Mouse (Mus musculus) liver, embryonic 14.5 days (tissue): ENCODE results near the gene Atp5e. TPM values are rescaled to one million over a fixed set of nuclear protein-coding genes. Genes with fewer than 3 reads are reported as not detected.

ENCODE experiments used
- ATAC-seq: fragments of 200-750 bp; cut with Nextera tagmentation; 2 replicates; pipeline ENCODE4 v1.8.0; 2017; ENCODE audit warnings: moderate number of reproducible peaks, mild to moderate bottlenecking, moderate library complexity; ENCODE audit not compliant: insufficient read depth
- DNase-seq, 3 experiments: peaks; one replicate each; pipeline ENCODE4 v3.0.0-alpha.2; 2012 to 2013; ENCODE audit warnings: low read depth in 3 of 3, low spot score in 3 of 3
- H3K27ac ChIP-seq: fragments of 300-500 bp; sonication (generic); 2 replicates; pipeline ENCODE4 v1.5.1; 2014; ENCODE audit warnings: moderate library complexity, mild to moderate bottlenecking, control low read depth, inconsistent platforms
- H3K27me3 ChIP-seq: fragments of 300-500 bp; sonication (generic); 2 replicates; pipeline ENCODE4 v1.6.1; 2014; ENCODE audit warnings: mild to moderate bottlenecking, low read length, moderate library complexity; ENCODE audit not compliant: control insufficient read depth, insufficient read depth
- H3K36me3 ChIP-seq: fragments of 300-500 bp; sonication (generic); replicated peaks from 2 replicates; pipeline ENCODE4 v1.6.1; 2014; ENCODE audit warnings: low read depth; ENCODE audit not compliant: control insufficient read depth, insufficient read depth
- H3K4me1 ChIP-seq, 2 experiments: fragments of 200-500 bp in 1 of 2; fragments of 300-500 bp in 1 of 2; sonication (generic) in 1 of 2; replicated peaks; 2 replicates each; pipeline ENCODE4 v1.6.1; 2012 to 2014; ENCODE audit warnings: antibody characterized with exemption in 1 of 2, inconsistent platforms in 1 of 2, low read length in 1 of 2; ENCODE audit not compliant: control insufficient read depth in 2 of 2, insufficient read depth in 2 of 2
- H3K4me2 ChIP-seq: fragments of 300-500 bp; sonication (generic); 2 replicates; pipeline ENCODE4 v1.6.1; 2014; ENCODE audit warnings: low read depth, mild to moderate bottlenecking, control low read depth, moderate library complexity
- H3K4me3 ChIP-seq, 2 experiments: fragments of 200-500 bp in 1 of 2; fragments of 300-500 bp in 1 of 2; sonication (generic) in 1 of 2; 2 replicates each; pipeline ENCODE4 v1.5.1; 2012 to 2014; ENCODE audit warnings: low read depth in 2 of 2, low read length in 2 of 2, mild to moderate bottlenecking in 2 of 2, control low read depth in 1 of 2, inconsistent platforms in 1 of 2, moderate library complexity in 1 of 2; ENCODE audit not compliant: insufficient read depth in 1 of 2
- H3K9ac ChIP-seq: fragments of 300-500 bp; sonication (generic); replicated peaks from 2 replicates; pipeline ENCODE4 v1.6.1; 2014; ENCODE audit warnings: mild to moderate bottlenecking, control low read depth, moderate library complexity
- H3K9me3 ChIP-seq: fragments of 300-500 bp; sonication (generic); 2 replicates; pipeline ENCODE4 v1.6.1; 2016; ENCODE audit warnings: low read length, mixed read lengths; ENCODE audit not compliant: control insufficient read depth
- CTCF ChIP-seq: IDR thresholded peaks from 2 replicates; pipeline ENCODE4 v1.5.1; 2016; ENCODE audit warnings: antibody characterized with exemption, low read depth, control low read depth
- EP300 ChIP-seq: IDR thresholded peaks from 2 replicates; pipeline ENCODE4 v1.6.1; 2016; ENCODE audit warnings: antibody characterized with exemption, low read depth
- WGBS: fragments of 180-500 bp; shearing (Covaris S2); extraction: QIAGEN DNeasy Blood & Tissue Kit; methylation state at CpG from one replicate; pipeline ENCODE4 v1.1.7; 2014; ENCODE audit not compliant: insufficient replicate concordance; 5-methylcytosine and 5-hydroxymethylcytosine counted together
- polyA plus RNA-seq, 2 experiments: library from polyadenylated mRNA; depleted of rRNA in 1 of 2; stranded (reverse) in 1 of 2; unstranded in 1 of 2; fragments of >200 nt; fragmentation: Nextera tagmentation in 1 of 2; extraction: Ambion mirVana in 1 of 2; gene quantifications; 2 replicates each; pipeline versions ENCODE4 v1.2.1 to v1.2.3; 2012 to 2014

The Atp5e gene
- polyA plus RNA-seq, 2 experiments, result 238 to 483 TPM

GRCm38 (mm10) chr2:174428996-174429591 is 34.8 kb downstream of the Atp5e start:
- TF ChIP-seq CTCF (no peak), EP300 (no peak)
- no peaks in the 10 kb centered on the region for H3K27me3 ChIP-seq
- no peak overlapping the region for H3K4me3 ChIP-seq
- 86% methylated on average over 10 of the region's 10 CpGs for WGBS
- peaks cover 45% of the 10 kb centered on the region for H3K36me3 ChIP-seq
- ATAC-seq (no peak), DNase-seq (no peak)
- no peak overlapping the region for H3K4me2 ChIP-seq
- no peak overlapping the region for H3K27ac ChIP-seq
- no peaks in the 10 kb centered on the region for H3K4me1 ChIP-seq
- no peaks in the 10 kb centered on the region for H3K9me3 ChIP-seq
- no peak overlapping the region for H3K9ac ChIP-seq

DNA sequence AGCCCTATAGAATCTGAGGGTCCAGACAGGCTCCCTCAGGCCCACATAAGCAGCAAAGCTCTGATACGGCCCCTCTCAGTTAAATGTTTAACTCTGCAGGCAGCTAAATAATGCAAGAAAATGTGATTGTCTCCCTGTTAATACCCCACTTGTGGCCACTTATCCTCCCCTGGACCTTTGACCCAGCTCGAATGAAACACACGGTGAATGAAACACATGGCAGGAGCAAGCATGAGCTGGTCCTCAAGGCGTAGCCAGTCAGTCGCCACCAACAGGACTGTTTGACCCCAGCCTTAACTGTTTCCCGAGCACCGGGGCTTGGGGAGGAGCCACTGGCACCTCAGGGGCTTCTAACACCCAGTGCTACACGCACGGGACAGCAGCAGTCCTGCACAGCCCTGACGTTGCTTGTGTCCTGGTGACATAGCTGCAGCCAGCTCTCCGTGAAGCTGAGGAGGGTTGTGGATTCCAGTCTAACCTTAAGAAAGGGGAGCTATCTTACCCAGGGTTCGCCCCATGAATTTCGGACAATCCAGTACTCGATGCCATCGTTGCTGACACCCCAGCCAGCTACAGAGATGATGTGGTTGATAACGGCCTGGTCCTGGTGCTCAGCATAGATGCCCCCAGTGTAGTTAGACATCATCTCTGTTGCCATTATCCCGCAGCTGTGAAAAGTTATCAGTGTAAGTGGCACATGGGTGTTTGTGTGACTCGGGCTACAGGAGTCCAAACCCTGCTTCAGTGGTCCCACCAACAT is 35.6 kb downstream of the Atp5e start:
- 83% methylated on average over 18 of the region's 18 CpGs for WGBS
- no peaks in the 10 kb centered on the region for H3K27me3 ChIP-seq
- no peak overlapping the region for H3K27ac ChIP-seq
- TF ChIP-seq EP300 (no peak), CTCF (no peak)
- H3K9me3 ChIP-seq, result no peaks in the 10 kb centered on the region
- no peak overlapping the region for H3K9ac ChIP-seq
- DNase-seq, result no peak
- peaks cover 53% of the 10 kb centered on the region for H3K36me3 ChIP-seq
- no peak for ATAC-seq
- H3K4me2 ChIP-seq, result no peak overlapping the region
- H3K4me1 ChIP-seq, result no peaks in the 10 kb centered on the region
- no peak overlapping the region for H3K4me3 ChIP-seq

DNA sequence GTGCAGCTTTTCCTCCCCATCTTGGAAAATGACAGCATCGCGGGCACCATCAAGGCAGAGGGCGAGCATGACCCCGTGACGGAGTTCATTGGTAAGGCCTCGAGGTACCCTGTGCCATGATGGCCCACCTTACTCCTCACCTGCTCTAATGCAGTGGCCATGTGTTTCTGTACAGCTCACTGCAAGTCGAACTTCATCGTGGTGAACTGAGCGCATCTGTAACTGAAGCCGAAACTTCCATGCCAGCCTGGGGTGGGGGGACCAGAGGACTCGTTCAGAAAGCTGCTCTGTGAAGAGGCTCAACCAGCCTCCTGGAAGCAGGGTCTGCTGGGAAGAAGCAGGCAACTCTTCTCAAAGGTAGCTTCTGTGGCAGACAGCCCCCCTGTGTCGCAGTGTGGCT is 37.0 kb downstream of the Atp5e start:
- H3K4me2 ChIP-seq, result no peak overlapping the region
- H3K27me3 ChIP-seq, result no peaks in the 10 kb centered on the region
- no peaks in the 10 kb centered on the region for H3K9me3 ChIP-seq
- DNase-seq (no peak), ATAC-seq (0 out of 2 replicates have a peak, but pooled peaks have one; percentile 7)
- H3K4me1 ChIP-seq, result no peaks in the 10 kb centered on the region
- no peak overlapping the region for H3K9ac ChIP-seq
- H3K27ac ChIP-seq, result no peak overlapping the region
- WGBS, result 89% methylated on average over 12 of the region's 12 CpGs
- TF ChIP-seq EP300 (no peak), CTCF (no peak)
- H3K4me3 ChIP-seq, result no peak overlapping the region
- peaks cover 66% of the 10 kb centered on the region for H3K36me3 ChIP-seq

DNA sequence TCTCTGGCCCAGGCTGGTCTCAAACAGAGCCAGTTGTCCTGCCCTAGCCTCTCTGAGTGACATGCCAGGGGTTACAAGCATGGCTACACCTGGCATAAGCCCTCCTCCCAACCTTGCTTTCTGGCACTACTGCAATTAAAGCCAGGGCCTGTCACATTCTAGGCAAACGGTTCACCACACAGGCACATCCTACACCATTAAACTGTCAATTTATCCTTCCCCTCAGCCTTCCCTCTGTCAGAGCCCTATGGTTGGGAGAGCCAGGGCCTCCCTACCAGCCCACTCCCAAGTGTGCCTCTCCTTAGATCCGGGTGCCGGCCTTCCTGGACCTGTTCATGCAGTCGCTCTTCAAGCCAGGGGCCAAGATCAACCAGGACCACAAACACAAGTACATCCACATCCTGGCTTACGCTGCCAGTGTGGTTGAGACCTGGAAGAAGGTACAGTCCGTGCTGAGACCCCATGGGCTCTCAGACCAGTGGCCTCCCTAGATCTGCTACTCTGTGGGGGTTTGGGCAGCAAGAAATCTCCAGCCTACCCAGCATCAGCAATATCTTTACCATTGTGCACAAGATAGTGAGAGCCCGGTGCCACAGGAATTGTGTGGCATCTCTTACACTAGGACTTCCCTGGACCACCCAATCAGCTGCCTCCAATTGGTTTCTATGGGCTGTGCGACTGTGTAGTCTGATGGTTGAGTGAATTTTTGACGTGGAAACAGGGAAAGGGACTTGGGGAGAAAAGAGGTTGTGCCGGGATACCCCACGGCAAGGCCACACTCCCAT is 39.4 kb downstream of the Atp5e start:
- TF ChIP-seq CTCF (no peak), EP300 (no peak)
- Histone ChIP-seq H3K9ac (no peak overlapping the region), H3K36me3 (peaks cover 74% of the 10 kb centered on the region), H3K27ac (no peak overlapping the region), H3K4me1 (no peaks in the 10 kb centered on the region), H3K9me3 (no peaks in the 10 kb centered on the region), H3K4me2 (no peak overlapping the region), H3K4me3 (no peak overlapping the region), H3K27me3 (no peaks in the 10 kb centered on the region)
- 86% methylated on average over 11 of the region's 11 CpGs for WGBS
- ATAC-seq, result no peak
- no peak for DNase-seq

GRCm38 (mm10) chr2:174421107-174421506 is 42.8 kb downstream of the Atp5e start:
- TF ChIP-seq CTCF (no peak), EP300 (no peak)
- H3K4me1 ChIP-seq, result peaks cover 6 to 9% of the 10 kb centered on the region in 2 experiments
- no peaks in the 10 kb centered on the region for H3K9me3 ChIP-seq
- ATAC-seq, result no peak
- peaks cover 48% of the 10 kb centered on the region for H3K36me3 ChIP-seq
- no peak overlapping the region for H3K27ac ChIP-seq
- no peak overlapping the region for H3K4me3 ChIP-seq
- WGBS, result 86% methylated on average over 6 of the region's 6 CpGs
- no peak for DNase-seq
- H3K4me2 ChIP-seq, result no peak overlapping the region
- H3K27me3 ChIP-seq, result no peaks in the 10 kb centered on the region
- H3K9ac ChIP-seq, result no peak overlapping the region
